Mouse (Mus musculus) cerebellum, adult 18-20 months (tissue): ENCODE measurements around the gene Ptprn2.

Experiments used
- DNase-seq, 2 experiments: peaks; one replicate each; pipeline ENCODE4 v3.0.0; 2021

Ptprn2 gene

DNA sequence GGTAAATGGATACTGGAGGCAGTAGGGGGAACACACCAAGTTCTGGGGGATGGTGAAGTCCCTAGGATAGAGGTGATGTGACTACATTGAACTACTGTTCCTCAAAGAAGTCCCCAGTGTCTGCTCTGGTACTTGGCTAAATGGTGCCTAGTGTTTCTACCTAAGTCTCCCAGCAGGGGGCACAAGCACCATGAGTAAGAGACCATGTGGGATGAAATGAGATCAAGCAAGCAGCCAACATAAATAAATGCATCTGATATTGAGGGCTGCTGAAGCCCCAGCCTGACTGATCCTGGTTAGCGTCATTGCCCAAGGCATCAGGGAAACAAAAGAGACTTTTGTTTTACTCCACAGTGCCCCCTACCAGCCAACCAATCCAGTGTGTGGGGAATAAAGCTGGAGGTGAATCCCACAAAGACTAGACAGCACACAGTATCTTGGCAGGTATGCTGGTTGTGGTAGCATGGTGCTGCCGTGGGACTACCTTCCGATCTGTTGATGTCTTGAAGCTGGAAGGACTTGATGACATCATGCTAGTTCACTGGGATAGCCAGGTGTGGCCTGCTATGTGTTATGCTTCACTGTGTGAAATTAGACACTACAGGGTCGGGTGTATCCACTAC, 163.2 kb downstream of the Ptprn2 start:
- peak; percentile 29 to 45 for DNase-seq

GRCm38 (mm10) chr12:116653684-116654083, 168.2 kb downstream of the Ptprn2 start:
- no peak for DNase-seq

DNA sequence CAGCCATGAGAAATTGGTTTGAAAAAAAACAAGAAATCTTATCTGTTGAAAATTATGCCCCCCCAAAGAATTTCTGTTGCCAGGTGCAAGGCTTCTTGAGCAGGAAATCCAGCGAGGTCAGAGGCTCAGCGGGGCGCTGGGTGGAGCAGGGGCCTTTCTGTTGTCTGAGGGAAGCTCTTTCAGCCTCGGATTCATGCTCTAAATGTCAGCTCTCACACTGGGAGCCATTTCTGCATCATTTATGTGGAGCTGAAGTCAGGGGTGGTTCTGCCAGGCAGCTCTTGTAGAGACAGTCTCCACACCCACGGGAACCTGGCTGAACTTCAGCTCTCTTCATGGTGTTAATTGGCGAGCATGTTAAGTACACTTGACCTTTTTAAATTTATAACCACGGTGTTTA, 174.6 kb downstream of the Ptprn2 start:
- peak; percentile 44 to 60 for DNase-seq

- no peak for DNase-seq
These were observed 175.5 kb downstream of the Ptprn2 start for GRCm38 (mm10) chr12:116661018-116661417.

DNA sequence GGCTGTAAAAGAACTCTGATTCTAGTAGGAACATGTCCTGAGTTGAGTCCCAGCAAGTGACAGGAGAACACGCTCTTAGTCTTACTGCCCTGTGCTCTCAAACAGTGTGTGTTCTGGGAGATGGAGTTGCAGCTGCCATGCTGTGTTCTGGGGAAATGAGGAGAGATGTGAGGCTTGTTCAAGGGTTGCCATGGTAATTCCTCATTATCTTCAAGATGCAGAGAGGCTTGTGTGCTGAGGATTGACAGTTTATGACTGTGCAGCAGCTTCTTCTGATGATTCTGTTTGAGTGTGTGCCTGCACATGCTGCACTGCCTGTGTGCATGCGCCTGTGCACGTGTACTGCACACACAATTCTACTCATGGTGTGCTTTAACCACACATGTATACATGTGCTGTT, 192.2 kb downstream of the Ptprn2 start:
- no peak for DNase-seq

DNA sequence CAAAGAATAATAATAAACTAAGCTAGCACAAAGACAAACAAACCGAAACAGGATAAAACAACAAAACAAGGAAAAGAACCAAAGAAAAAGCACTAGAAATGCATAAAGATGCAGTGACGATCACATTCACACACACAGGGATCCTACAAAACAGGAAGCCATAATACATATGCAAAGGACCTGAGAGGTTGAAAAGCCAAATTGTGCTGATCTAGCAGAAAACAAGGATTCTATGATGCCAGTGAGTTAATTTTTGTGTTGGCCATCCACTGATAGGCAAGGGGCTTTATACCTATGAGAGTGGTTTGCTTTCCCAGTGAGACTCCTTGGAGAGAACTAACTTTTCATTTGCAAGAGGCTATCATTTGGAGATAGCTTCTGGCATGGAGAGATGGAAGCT, 204.3 kb downstream of the Ptprn2 start:
- no peak for DNase-seq

DNA sequence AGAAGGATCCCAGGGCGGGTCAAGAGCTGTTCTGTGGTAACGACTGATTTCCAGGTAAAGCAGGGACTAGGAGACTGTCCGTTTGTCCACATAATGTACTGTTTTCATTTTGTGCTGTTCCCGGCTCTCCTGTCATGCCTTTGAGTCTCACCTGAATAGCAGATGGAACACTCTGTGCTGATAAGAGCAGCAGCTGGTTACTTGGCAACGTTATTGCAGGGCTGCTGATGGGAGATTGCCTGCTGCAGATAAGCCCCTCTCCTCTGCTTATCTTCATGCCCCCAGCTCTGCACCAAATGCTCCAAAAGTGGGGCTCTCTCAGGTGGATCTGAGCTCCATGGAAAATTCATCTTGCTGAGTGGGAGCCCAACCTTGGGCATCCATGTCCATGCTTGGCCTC, 224.0 kb downstream of the Ptprn2 start:
- no peak for DNase-seq

GRCm38 (mm10) chr12:116710716-116711115, 225.2 kb downstream of the Ptprn2 start:
- DNase-seq: no peak

DNA sequence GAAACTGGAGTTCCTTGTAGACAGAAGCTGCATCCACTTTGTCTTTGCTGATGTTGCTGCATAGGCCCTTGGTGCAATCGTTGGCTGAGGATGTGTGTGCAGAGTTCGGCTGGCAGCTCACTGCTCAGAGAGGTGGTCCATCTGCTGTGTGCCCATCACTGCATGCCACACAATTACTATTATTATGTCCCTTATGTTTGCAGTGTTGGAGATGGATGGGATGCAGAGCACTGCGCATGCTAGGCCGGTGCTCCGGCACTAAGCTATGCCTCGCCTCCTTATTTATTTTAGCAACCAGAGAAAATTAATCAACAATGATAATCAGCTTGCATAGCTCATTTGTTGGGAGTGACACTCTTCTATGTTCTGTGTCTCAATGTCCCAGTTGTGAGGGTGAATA, 225.6 kb downstream of the Ptprn2 start:
- no peak for DNase-seq

GRCm38 (mm10) chr12:116713096-116713495, 227.6 kb downstream of the Ptprn2 start:
- DNase-seq: no peak

DNA sequence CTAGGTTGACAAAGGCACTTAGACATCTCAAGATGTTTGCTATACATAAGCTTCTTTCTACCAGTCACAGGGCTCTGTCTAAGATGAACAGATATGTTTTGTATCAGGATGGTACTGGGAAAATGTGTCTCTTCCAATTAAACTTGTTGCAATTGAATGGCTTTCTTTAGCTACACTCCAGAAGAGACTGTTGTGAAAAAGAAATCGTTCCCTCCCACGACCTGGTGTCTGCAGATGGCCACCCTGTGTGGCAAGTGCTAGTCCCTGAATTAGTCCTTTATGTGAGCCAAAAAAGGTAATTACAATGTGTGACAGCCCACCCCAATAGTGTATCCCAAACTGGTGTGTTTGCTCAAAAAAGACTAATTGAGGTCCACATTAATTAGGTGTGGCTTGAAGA, 235.5 kb downstream of the Ptprn2 start:
- DNase-seq: no peak

- DNase-seq: peak; percentile 18 to 19
These were observed 254.6 kb downstream of the Ptprn2 start for GRCm38 (mm10) chr12:116740141-116740540.

DNA sequence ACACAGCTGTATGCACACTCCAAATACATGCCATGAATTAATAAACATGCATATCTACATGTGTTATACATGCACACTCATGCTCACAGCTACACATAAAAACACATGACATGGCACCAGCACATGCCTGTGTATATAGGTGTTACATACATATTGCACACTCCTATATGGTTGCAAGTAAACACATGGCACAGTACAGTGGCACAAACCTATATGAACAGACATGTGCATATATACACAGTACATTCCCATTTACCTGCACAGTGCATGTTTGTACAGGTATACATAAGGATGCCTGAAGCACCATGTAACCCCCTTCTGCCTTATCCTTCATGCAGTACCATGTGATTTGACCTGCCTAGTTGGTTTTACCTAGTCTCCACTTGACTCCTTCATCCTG, 255.8 kb downstream of the Ptprn2 start:
- DNase-seq: no peak

GRCm38 (mm10) chr12:116746401-116746800, 260.9 kb downstream of the Ptprn2 start:
- no peak for DNase-seq

DNA sequence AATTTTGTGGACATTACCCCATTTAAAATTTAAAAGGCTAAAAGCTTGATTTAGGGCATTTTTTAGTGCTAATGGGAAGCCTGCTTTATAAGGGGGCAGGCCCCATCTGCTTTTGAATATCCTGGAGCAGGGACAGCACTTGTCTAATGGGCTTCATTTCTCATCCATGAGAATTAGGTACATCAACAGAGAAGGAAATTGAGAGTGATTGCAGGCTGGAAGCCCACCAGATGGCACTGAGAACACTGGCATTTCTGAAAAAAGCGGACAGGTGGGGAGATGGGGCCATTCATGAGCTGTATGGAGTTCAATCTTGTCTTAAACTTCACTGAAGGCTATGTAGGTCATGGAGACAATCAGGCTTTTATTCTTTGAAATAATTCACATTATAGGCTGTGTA, 267.3 kb downstream of the Ptprn2 start:
- peak in 1 of 2 experiments; percentile 35 for DNase-seq

DNA sequence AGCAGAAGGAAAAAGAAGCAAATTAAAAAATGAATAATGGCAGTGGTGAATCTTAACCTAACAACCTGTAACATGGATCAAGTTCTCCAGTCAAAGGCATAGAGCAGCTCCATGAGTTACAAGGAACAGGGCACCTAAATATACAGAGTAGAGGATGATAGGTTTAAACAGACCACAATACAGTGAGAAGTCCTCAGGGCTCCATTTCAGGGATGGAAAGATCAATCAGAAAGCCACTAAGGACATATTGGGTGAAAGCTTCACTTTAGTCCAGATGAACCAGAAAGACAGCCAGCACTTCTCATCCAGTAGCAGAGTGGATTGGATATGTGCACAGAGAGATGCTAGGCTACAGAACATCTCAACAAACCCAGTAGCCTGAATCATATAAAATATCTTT, 278.4 kb downstream of the Ptprn2 start:
- DNase-seq: no peak

GRCm38 (mm10) chr12:116770911-116771310, 285.4 kb downstream of the Ptprn2 start:
- no peak for DNase-seq

DNA sequence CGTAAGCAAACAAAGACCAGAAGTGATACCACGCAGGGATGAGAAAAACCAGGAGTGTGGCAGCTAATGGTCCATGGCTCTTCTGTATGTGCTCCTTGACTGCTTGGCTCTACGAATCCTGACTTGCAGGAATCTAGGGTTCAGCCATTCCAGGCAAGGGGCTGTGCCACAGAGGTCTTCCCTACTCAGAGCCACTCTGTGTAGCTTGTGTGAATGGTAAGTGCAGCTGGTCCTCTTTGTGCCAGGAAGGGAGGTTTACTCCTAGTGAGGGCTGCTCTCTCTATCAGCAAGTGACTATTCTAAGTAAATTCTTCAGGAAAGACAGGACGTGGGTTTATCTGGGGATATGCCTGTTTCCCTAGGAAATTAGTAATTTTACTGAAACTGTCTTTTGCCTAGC, 286.0 kb downstream of the Ptprn2 start:
- no peak for DNase-seq

- no peak for DNase-seq
These were observed 286.6 kb downstream of the Ptprn2 start for GRCm38 (mm10) chr12:116772081-116772566.

- no peak for DNase-seq
These were observed 287.8 kb downstream of the Ptprn2 start for GRCm38 (mm10) chr12:116773344-116773743.

DNA sequence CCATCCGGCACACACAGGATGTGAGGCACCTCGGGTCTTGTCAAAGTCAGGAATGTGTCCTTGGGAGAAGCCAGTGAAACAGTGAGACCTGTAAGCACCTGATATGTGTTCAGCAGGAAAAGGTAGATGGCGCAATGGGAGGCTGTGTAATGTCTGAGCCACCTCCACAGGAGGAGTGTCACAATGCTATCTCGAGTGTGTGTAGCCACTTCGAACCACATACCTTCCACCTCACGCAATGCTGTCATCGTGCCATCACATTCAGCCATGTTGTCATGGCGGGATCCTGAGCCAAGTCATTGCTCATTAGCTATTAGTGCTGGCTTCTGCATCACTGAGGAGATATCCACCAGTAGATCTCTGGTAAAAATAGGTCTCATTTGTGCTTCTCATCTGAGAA, 290.9 kb downstream of the Ptprn2 start:
- DNase-seq: no peak

GRCm38 (mm10) chr12:116778095-116779090, 292.9 kb downstream of the Ptprn2 start:
- no peak for DNase-seq

GRCm38 (mm10) chr12:116780419-116780818, 294.9 kb downstream of the Ptprn2 start:
- DNase-seq: no peak

GRCm38 (mm10) chr12:116785731-116786130, 300.2 kb downstream of the Ptprn2 start:
- DNase-seq: no peak
